Mouse (Mus musculus) kidney, adult 2 months (tissue): ENCODE data around the gene Erp27. TPM values are rescaled to one million over a fixed set of nuclear protein-coding genes. Genes with fewer than 3 reads are reported as not detected.

Experiments used
- DNase-seq: peaks from one replicate; pipeline ENCODE4 v3.0.0; 2021
- H3K27ac ChIP-seq: fragments of 200-500 bp; 2 replicates; pipeline ENCODE4 v1.5.1; 2012; ENCODE audit warnings: low read depth, low read length, control low read depth, inconsistent platforms; ENCODE audit not compliant: insufficient read depth
- H3K27me3 ChIP-seq: fragments of 200-500 bp; replicated peaks from 2 replicates; pipeline ENCODE4 v1.6.1; 2012; ENCODE audit warnings: mild to moderate bottlenecking, moderate library complexity, low read length, inconsistent platforms; ENCODE audit not compliant: control insufficient read depth, insufficient read depth
- H3K36me3 ChIP-seq: fragments of 200-500 bp; 2 replicates; pipeline ENCODE4 v1.6.1; 2012; ENCODE audit warnings: mild to moderate bottlenecking, moderate library complexity, low read length, inconsistent platforms; ENCODE audit not compliant: control insufficient read depth, insufficient read depth
- H3K4me1 ChIP-seq: fragments of 200-500 bp; 2 replicates; pipeline ENCODE4 v1.6.1; 2011; ENCODE audit warnings: low read length; ENCODE audit not compliant: control insufficient read depth, insufficient read depth
- H3K4me3 ChIP-seq: fragments of 200-500 bp; 2 replicates; pipeline ENCODE4 v1.5.1; 2011; ENCODE audit warnings: mild to moderate bottlenecking, low read depth, low read length, control low read depth; ENCODE audit not compliant: insufficient read depth
- CTCF ChIP-seq: fragments of 200-500 bp; conservative IDR thresholded peaks from 2 replicates; pipeline ENCODE4 v1.5.1; 2011; ENCODE audit warnings: low read depth, mild to moderate bottlenecking, control low read depth, low read length, moderate library complexity, mixed read lengths; ENCODE audit not compliant: insufficient read depth, insufficient read length
- POLR2A ChIP-seq: fragments of 200-500 bp; IDR thresholded peaks from one replicate; pipeline ENCODE4 v1.6.1; 2011; ENCODE audit warnings: low read depth, low read length, control low read depth
- WGBS: fragments of 180-500 bp; shearing (Covaris S2); methylation state at CpG from one replicate; pipeline ENCODE4 v1.1.7; 2018; 5-methylcytosine and 5-hydroxymethylcytosine counted together
- polyA plus RNA-seq: library from polyadenylated mRNA; depleted of rRNA; stranded (reverse); fragments of >200 nt; gene quantifications from 2 replicates; pipeline ENCODE4 v1.2.3, GENCODE M21; 2012

Gene Erp27
- polyA plus RNA-seq, 1 experiment = not detected

DNA sequence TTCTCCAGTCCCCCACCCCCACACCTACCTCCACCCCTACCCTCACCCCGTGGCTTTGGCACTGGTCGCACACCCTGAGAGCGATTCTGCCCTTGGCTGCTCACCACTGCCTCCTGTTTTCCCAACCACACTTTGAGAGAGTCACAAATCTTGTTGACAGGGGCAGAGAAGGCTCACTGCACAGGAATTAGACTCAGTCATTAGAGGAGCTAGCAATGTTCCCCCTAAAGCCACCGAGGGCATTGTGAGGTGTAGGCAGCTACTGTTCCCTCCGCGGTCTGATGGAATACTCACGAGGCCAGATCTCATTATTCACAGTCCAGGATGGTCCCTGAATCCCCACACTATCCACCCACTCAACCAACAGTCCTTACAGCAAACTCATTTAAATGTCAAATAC, 35.1 kb upstream of the Erp27 start:
- WGBS = 14% methylated on average over 7 of the region's 7 CpGs
- no peak for TF ChIP-seq CTCF
- TF ChIP-seq POLR2A = no peak
- Histone ChIP-seq H3K4me3 (no peak overlapping the region), H3K36me3 (no peaks in the 10 kb centered on the region), H3K4me1 (no peaks in the 10 kb centered on the region), H3K27me3 (no peaks in the 10 kb centered on the region), H3K27ac (no peak overlapping the region)
- no peak for DNase-seq

DNA sequence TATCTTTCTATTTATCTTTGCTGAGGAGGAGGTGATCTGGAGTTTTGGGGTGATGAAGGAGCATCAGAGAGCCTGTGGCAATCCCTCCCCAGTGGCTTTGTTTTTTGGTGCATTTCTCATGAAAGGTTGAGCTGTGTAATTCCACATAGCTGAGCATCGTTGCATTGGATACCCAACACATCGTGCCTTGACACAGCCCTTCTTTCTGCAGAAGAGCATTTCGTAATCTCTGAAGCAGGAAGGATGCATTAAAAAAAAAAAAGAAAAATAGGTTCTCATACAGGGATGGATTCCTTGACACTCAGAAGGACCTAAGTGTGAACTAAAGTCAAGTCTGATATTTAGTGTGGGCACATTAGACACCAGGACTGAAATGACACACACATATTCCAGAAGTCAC, 33.3 kb upstream of the Erp27 start:
- H3K36me3 ChIP-seq = no peaks in the 10 kb centered on the region
- no peak for TF ChIP-seq POLR2A
- TF ChIP-seq CTCF = no peak
- H3K27me3 ChIP-seq = no peaks in the 10 kb centered on the region
- H3K4me3 ChIP-seq = no peak overlapping the region
- 73% methylated on average over 3 of the region's 3 CpGs for WGBS
- H3K27ac ChIP-seq = no peak overlapping the region
- no peak for DNase-seq
- no peaks in the 10 kb centered on the region for H3K4me1 ChIP-seq

DNA sequence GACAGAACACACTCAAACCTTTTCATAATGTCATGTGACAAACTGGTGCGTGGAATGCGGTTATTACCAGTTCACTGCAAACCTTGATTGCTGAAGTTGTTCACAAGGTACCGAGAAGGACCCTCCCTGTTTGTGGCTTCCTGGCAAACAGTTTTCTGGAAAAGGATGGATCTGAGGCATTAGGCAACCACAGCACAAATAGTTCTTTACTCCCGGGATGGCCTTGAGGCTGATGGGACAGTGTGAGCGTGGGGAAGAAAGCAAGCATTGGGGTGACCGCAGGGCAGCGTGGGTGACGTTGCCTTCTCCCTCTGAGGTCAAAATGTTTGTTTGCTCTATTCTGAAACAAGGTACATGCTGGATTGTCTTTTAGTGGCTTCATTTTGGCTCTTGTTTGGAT, 32.7 kb upstream of the Erp27 start:
- no peak overlapping the region for H3K27ac ChIP-seq
- no peak for TF ChIP-seq CTCF
- H3K4me3 ChIP-seq = no peak overlapping the region
- no peak for DNase-seq
- no peaks in the 10 kb centered on the region for H3K36me3 ChIP-seq
- H3K27me3 ChIP-seq = no peaks in the 10 kb centered on the region
- 80% methylated on average over 8 of the region's 8 CpGs for WGBS
- H3K4me1 ChIP-seq = no peaks in the 10 kb centered on the region

DNA sequence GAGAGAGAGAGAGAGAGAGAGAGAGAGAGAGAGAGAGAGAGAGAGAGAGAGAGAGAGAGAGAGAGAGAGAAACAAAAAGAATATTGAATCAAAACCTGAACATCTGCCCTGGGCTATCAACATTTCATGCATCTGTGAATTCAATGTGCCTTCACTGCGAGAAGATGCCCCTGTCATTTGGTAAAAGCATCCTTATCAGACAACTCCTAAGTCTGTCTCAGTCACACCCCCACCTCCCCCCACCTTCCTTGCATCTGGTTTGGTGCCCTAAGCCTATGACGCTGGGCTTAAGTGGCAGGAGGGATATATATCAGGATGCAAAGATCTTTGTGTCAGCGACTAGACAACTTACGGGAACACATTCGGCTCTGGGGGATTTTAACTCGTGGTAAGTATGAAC, 32.2 kb upstream of the Erp27 start:
- Histone ChIP-seq H3K36me3 (no peaks in the 10 kb centered on the region), H3K27ac (no peak overlapping the region), H3K4me3 (no peak overlapping the region), H3K4me1 (no peaks in the 10 kb centered on the region), H3K27me3 (no peaks in the 10 kb centered on the region)
- DNase-seq = no peak
- WGBS = 61% methylated on average over 6 of the region's 6 CpGs
- TF ChIP-seq CTCF = no peak
- TF ChIP-seq POLR2A = no peak

DNA sequence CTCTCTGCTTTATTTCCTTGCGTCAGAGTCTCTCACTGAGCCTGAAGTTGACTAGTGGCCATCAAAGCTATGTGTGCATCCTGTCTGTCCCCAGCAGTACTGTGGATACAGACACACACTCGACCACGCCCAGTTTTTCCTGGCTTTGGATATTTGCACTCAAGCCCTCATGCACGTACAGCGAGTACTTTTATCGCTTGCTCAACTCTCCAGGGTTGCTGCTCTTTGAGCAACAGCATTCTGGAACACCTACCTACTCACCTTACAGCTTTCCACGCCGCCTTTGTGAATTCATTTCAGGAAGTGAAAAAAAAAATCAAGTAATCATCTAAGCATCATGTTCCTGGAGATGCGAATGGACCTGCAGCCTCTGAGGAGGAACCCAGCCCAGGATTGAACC, 30.9 kb upstream of the Erp27 start:
- DNase-seq = no peak
- H3K27ac ChIP-seq = no peak overlapping the region
- H3K27me3 ChIP-seq = no peaks in the 10 kb centered on the region
- TF ChIP-seq CTCF = no peak
- TF ChIP-seq POLR2A = no peak
- no peaks in the 10 kb centered on the region for H3K4me1 ChIP-seq
- no peak overlapping the region for H3K4me3 ChIP-seq
- no peaks in the 10 kb centered on the region for H3K36me3 ChIP-seq
- 90% methylated on average over 9 of the region's 9 CpGs for WGBS

DNA sequence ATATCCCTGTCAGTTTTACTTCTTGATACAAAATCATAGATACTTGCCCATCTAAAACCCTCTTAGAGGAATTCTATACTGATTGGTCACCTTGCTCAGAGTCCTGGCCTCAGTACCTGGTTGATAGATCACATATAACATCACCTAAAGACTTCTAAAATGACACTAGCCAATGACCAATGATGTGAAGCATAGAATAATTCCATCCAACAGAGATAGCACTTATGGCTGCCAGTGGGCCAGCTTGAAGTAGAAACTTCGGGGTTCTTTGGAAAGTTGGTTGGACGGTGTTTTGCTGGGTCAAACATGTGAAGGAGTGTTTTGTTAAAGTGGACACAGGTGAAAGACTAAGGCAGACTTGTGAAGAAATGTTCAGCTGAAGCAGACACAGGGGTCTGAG, 28.2 kb upstream of the Erp27 start:
- Histone ChIP-seq H3K4me3 (no peak overlapping the region), H3K4me1 (no peaks in the 10 kb centered on the region), H3K27me3 (no peaks in the 10 kb centered on the region), H3K36me3 (no peaks in the 10 kb centered on the region), H3K27ac (no peak overlapping the region)
- no peak for TF ChIP-seq POLR2A
- no peak for TF ChIP-seq CTCF
- no peak for DNase-seq
- 93% methylated on average over 2 of the region's 2 CpGs for WGBS

DNA sequence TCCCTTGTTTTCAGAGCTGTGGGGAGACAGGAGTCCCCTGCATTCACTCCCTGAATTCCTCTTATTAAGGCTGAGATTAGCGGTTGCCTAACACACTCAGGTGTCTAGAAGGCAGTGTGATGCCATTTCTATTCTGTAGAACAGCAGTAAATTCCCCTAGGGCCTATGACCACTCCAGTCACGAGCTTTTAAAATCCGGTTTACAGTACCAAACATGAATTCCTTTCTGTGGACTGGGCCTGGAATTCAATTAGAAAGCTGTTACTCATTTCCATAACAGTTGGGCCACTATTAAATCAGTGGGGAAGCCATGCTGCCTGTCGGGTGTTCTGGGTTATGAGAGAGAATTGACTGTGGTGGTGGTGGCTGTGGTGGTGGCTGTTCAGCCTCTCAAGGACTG, 25.7 kb upstream of the Erp27 start:
- WGBS = 53% methylated on average over 4 of the region's 4 CpGs
- Histone ChIP-seq H3K27me3 (no peaks in the 10 kb centered on the region), H3K36me3 (no peaks in the 10 kb centered on the region), H3K4me3 (no peak overlapping the region), H3K27ac (no peak overlapping the region), H3K4me1 (no peaks in the 10 kb centered on the region)
- no peak for TF ChIP-seq CTCF
- TF ChIP-seq POLR2A = no peak
- no peak for DNase-seq

DNA sequence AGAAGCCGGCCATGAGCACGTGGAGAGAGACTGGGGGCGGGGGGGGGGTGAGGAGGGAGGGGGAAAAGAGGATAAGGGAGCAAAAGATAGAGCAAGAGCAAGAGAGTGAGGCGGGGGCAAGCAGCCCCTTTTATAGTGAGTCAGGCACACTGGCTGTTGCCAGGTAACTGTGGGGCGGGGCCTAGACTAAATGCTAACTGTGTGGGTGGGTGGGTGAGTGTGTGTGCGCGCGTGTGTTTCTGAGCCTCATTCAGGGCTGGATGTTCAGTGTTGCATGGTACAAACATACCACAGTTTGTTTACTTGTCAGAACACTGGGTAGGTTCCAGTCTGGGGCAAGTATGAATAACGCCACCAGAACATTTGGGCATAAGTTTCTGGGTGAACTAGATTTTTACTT, 25.0 kb upstream of the Erp27 start:
- Histone ChIP-seq H3K27me3 (no peaks in the 10 kb centered on the region), H3K36me3 (no peaks in the 10 kb centered on the region), H3K27ac (no peak overlapping the region), H3K4me3 (no peak overlapping the region), H3K4me1 (no peaks in the 10 kb centered on the region)
- 60% methylated on average over 9 of the region's 9 CpGs for WGBS
- TF ChIP-seq POLR2A (no peak), CTCF (no peak)
- no peak for DNase-seq
